Mouse (Mus musculus): ENCODE measurements at regions not wholly inside any gene's neighbourhood (a gene's known extent, or its start where the extent isn't known, plus 50 kb on each side); places are given as distances from the start of the nearest gene placed in this dataset.

DNA sequence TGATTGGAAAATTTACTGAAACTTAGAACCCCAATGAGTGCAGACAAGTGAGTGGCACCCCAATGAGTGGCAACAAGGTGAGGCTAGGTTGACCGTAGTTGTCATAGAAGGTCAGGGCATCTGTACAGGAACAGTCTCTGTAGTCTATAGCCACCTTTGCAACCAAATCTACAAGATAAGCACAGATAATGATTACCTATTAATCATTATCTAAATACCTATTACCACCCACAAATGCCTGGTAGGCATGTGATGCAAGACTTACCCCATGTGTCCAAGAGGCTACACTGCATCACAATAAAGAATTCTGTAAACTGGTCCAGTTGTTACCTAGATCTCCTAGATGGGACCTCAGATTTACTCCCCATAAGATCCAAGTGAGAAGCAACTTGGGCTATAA lies 778.7 kb downstream of the Cntnap5b start:
- DNase-seq (ENCODE audit: low spot score): no peak

DNA sequence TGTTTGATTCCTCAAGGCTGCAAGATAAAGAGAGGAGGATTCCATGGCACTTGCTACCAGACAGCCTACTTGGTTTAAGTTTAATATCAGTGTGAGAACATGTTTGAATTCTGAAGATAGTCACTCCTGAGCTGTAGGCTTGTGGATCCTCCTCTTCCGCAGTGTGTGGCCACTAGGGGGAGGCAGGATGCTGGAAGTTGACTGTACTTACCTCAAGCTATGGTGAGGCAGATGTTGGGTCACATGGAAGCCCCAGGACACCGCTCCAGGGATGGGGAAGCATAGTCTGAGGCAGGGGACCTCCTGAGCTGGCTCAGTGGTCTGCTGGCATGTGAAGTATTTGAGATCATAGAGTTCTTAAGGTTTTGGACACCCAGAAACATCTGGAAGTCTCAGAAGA lies 784.4 kb downstream of the Cntnap5b start:
- peak; percentile 16 for DNase-seq (ENCODE audit: low spot score)
